Mouse (Mus musculus): ENCODE results near the gene Irgq. TPM values are rescaled to one million over a fixed set of nuclear protein-coding genes. Genes with fewer than 3 reads are reported as not detected.

Irgq gene
- polyA plus RNA-seq (2012; rRNA removed) = 1.7 and 1.9 TPM in 2 replicates

GRCm38 (mm10) chr7:24530062-24530931 lies at the start of gene Irgq:
Irgq (plus strand) TSS chr7:24530689.

GRCm38 (mm10) chr7:24481474-24482207 lies 48.8 kb upstream of the Irgq start, which contains the start of gene Cadm4:
Cadm4 (plus strand) TSS chr7:24482023.

GRCm38 (mm10) chr7:24506838-24507725 lies 23.4 kb upstream of the Irgq start, which contains the start of gene Zfp428:
Zfp428 (plus strand) TSS chr7:24507006.

GRCm38 (mm10) chr7:24512355-24512754 lies 18.1 kb upstream of the Irgq start, which contains the start of gene AC161166.1:
AC161166.1 (minus strand) TSS chr7:24512455.

GRCm38 (mm10) chr7:24546068-24546614 lies 15.7 kb downstream of the Irgq start, which contains the start of the genes Pinlyp and Xrcc1:
Pinlyp (minus strand) TSS chr7:24546118.
Xrcc1 (plus strand) TSS chr7:24546289.

GRCm38 (mm10) chr7:24587330-24588105 lies 57.0 kb downstream of the Irgq start, which contains the start of the genes Ethe1 and Zfp575:
Ethe1 (plus strand) TSS chr7:24587543.
Zfp575 (minus strand) TSS chr7:24587641.

Other genes with a start within 250 kb of the Irgq start
- 2.7 and 3.1 TPM in 2 replicates for gene Zfp61, start 229.5 kb upstream of the Irgq start, polyA plus RNA-seq (2012; rRNA removed)
- 1.7 and 1.9 TPM in 2 replicates for gene Zfp94, start 214.0 kb upstream of the Irgq start, polyA plus RNA-seq (2012; rRNA removed)
- gene Tescl, start 196.8 kb upstream of the Irgq start, polyA plus RNA-seq (2012; rRNA removed) = not detected in 2 replicates
- gene Lypd5, start 181.5 kb upstream of the Irgq start, polyA plus RNA-seq (2012; rRNA removed) = not detected in 2 replicates
- gene Kcnn4, start 160.4 kb upstream of the Irgq start, polyA plus RNA-seq (2012; rRNA removed) = 96.6 and 108 TPM in 2 replicates
- 18.1 and 19.0 TPM in 2 replicates for gene Smg9, start 131.1 kb upstream of the Irgq start, polyA plus RNA-seq (2012; rRNA removed)
- gene Irgc1, start 78.4 kb upstream of the Irgq start, polyA plus RNA-seq (2012; rRNA removed) = 0.01 TPM in 1 of 2 replicates, not detected in the other
- gene Plaur, start 68.2 kb upstream of the Irgq start, polyA plus RNA-seq (2012; rRNA removed) = 1.7 and 2.1 TPM in 2 replicates
- 0.27 and 0.43 TPM in 2 replicates for gene Cadm4, start 48.7 kb upstream of the Irgq start, polyA plus RNA-seq (2012; rRNA removed)
- gene Zfp428, start 23.7 kb upstream of the Irgq start, polyA plus RNA-seq (2012; rRNA removed) = 3.0 and 3.6 TPM in 2 replicates
- gene AC161166.1, start 18.2 kb upstream of the Irgq start, polyA plus RNA-seq (2012; rRNA removed) = not detected in 2 replicates
- 0.03 TPM in 1 of 2 replicates, not detected in the other for gene Pinlyp, start 15.4 kb downstream of the Irgq start, polyA plus RNA-seq (2012; rRNA removed)
- 27.1 and 28.3 TPM in 2 replicates for gene Xrcc1, start 15.6 kb downstream of the Irgq start, polyA plus RNA-seq (2012; rRNA removed)
- 11.6 and 14.7 TPM in 2 replicates for gene Ethe1, start 56.9 kb downstream of the Irgq start, polyA plus RNA-seq (2012; rRNA removed)
- 0.08 and 0.12 TPM in 2 replicates for gene Zfp575, start 57.0 kb downstream of the Irgq start, polyA plus RNA-seq (2012; rRNA removed)
- gene Phldb3, start 80.1 kb downstream of the Irgq start, polyA plus RNA-seq (2012; rRNA removed) = 0.61 and 0.70 TPM in 2 replicates
- gene Lypd3, start 105.9 kb downstream of the Irgq start, polyA plus RNA-seq (2012; rRNA removed) = 0.16 TPM in 1 of 2 replicates, not detected in the other
- gene Tex101, start 146.0 kb downstream of the Irgq start, polyA plus RNA-seq (2012; rRNA removed) = not detected in 2 replicates
- not detected in 2 replicates for gene BC049730, start 178.6 kb downstream of the Irgq start, polyA plus RNA-seq (2012; rRNA removed)
- not detected in 2 replicates for gene Gm4763, start 196.2 kb downstream of the Irgq start, polyA plus RNA-seq (2012; rRNA removed)
- gene Cd177, start 229.6 kb downstream of the Irgq start, polyA plus RNA-seq (2012; rRNA removed) = 0.75 and 1.2 TPM in 2 replicates
- gene Ceacam10, start 246.5 kb downstream of the Irgq start, polyA plus RNA-seq (2012; rRNA removed) = 0.24 and 0.32 TPM in 2 replicates

Data from liver, embryonic 14 days (tissue).